Mouse (Mus musculus) CH12.LX (cell line): ENCODE results near the gene Tas1r3. TPM values are rescaled to one million over a fixed set of nuclear protein-coding genes. Genes with fewer than 3 reads are reported as not detected.

Source experiments
- DNase-seq: peaks from one replicate; pipeline ENCODE4 v3.0.0-alpha.2; 2013; ENCODE audit errors: extremely low read depth
- H3K27ac ChIP-seq: 2 replicates; pipeline ENCODE4 v1.5.1; 2012; ENCODE audit warnings: low read depth, mild to moderate bottlenecking, control low read depth, moderate library complexity; ENCODE audit not compliant: insufficient read depth
- H3K27me3 ChIP-seq: replicated peaks from 2 replicates; pipeline ENCODE3; 2012; ENCODE audit warnings: inconsistent platforms
- H3K36me3 ChIP-seq, 2 experiments: replicated peaks in 1 of 2; 2 replicates each; pipeline versions ENCODE3 to v1.6.1; 2012; ENCODE audit warnings: inconsistent platforms in 1 of 2, low read length in 1 of 2, mild to moderate bottlenecking in 1 of 2, mixed read lengths in 1 of 2, moderate library complexity in 1 of 2; ENCODE audit not compliant: control insufficient read depth in 1 of 2, insufficient read depth in 1 of 2
- H3K4me1 ChIP-seq, 2 experiments: 2 replicates each; pipeline ENCODE4 v1.6.1; 2012; ENCODE audit warnings: inconsistent platforms in 1 of 2, moderate library complexity in 1 of 2; ENCODE audit not compliant: insufficient read depth in 2 of 2, control insufficient read depth in 1 of 2
- H3K4me2 ChIP-seq: 2 replicates; pipeline ENCODE4 v1.6.1; 2012; ENCODE audit warnings: low read depth, mild to moderate bottlenecking, control low read depth; ENCODE audit not compliant: poor library complexity, insufficient read depth, severe bottlenecking
- H3K4me3 ChIP-seq, 3 experiments: fragments of 150-350 bp in 1 of 3; sonication (generic) in 1 of 3; replicated peaks in 1 of 3; 2 replicates each; pipeline versions ENCODE3 to v1.5.1; 2011 to 2012; ENCODE audit warnings: low read depth in 2 of 3, low read length in 2 of 3, mild to moderate bottlenecking in 2 of 3, moderate library complexity in 2 of 3, control low read depth in 1 of 3, improper control_type of control experiment in 1 of 3, inconsistent platforms in 1 of 3, mixed read lengths in 1 of 3; ENCODE audit not compliant: poor library complexity in 1 of 3
- H3K79me2 ChIP-seq: replicated peaks from 2 replicates; pipeline ENCODE4 v1.6.1; 2012; ENCODE audit warnings: mild to moderate bottlenecking, moderate library complexity; ENCODE audit not compliant: control insufficient read depth, poor library complexity, insufficient read depth, severe bottlenecking; ENCODE audit errors: extremely low read depth
- H3K9ac ChIP-seq: 2 replicates; pipeline ENCODE4 v1.6.1; 2012; ENCODE audit warnings: low read depth, mild to moderate bottlenecking, control low read depth, moderate library complexity; ENCODE audit not compliant: insufficient read depth
- H3K9me3 ChIP-seq: replicated peaks from 2 replicates; pipeline ENCODE3; 2012; ENCODE audit warnings: low read length, inconsistent platforms, mixed read lengths
- BHLHE40 ChIP-seq: IDR thresholded peaks from 2 replicates; pipeline ENCODE4 v1.6.1; 2011; ENCODE audit warnings: mild to moderate bottlenecking, low read depth, low read length, improper control_type of control experiment
- E2F4 ChIP-seq: IDR thresholded peaks from 2 replicates; pipeline ENCODE4 v1.6.1; 2011; ENCODE audit warnings: low read depth, low read length, improper control_type of control experiment; ENCODE audit not compliant: insufficient replicate concordance
- ETS1 ChIP-seq: conservative IDR thresholded peaks from 2 replicates; pipeline ENCODE4 v1.6.1; 2012; ENCODE audit warnings: low read depth, mild to moderate bottlenecking, inconsistent platforms, low read length, improper control_type of control experiment, moderate library complexity
- IRF4 ChIP-seq: IDR thresholded peaks from 2 replicates; pipeline ENCODE4 v1.6.1; 2014; ENCODE audit warnings: low read depth, mild to moderate bottlenecking, inconsistent platforms, low read length, improper control_type of control experiment
- JUND ChIP-seq: conservative IDR thresholded peaks from 2 replicates; pipeline ENCODE4 v1.6.1; 2011; ENCODE audit warnings: low read depth, low read length, improper control_type of control experiment
- KAT2A ChIP-seq: IDR thresholded peaks from 2 replicates; pipeline ENCODE4 v1.6.1; 2012; ENCODE audit warnings: low read length, improper control_type of control experiment, inconsistent platforms; ENCODE audit not compliant: insufficient replicate concordance
- MAFK ChIP-seq: IDR thresholded peaks from 2 replicates; pipeline ENCODE4 v1.6.1; 2011; ENCODE audit warnings: low read length, improper control_type of control experiment; ENCODE audit not compliant: insufficient replicate concordance
- MYC ChIP-seq: IDR thresholded peaks from 2 replicates; pipeline ENCODE4 v1.6.1; 2011; ENCODE audit warnings: low read depth, mild to moderate bottlenecking, improper control_type of control experiment, low read length
- NRF1 ChIP-seq: IDR thresholded peaks from 2 replicates; pipeline ENCODE4 v1.6.1; 2014; ENCODE audit warnings: low read depth, mild to moderate bottlenecking, inconsistent platforms, low read length, improper control_type of control experiment, moderate library complexity
- POLR2A ChIP-seq: IDR thresholded peaks from 2 replicates; pipeline ENCODE4 v1.6.1; 2011; ENCODE audit warnings: low read depth, mild to moderate bottlenecking, improper control_type of control experiment, low read length
- RCOR1 ChIP-seq: conservative IDR thresholded peaks from 2 replicates; pipeline ENCODE4 v1.6.1; 2012; ENCODE audit warnings: low read depth, mild to moderate bottlenecking, inconsistent platforms, low read length, improper control_type of control experiment
- SIN3A ChIP-seq: IDR thresholded peaks from 2 replicates; pipeline ENCODE4 v1.6.1; 2012; ENCODE audit warnings: low read length, improper control_type of control experiment, inconsistent platforms
- SMC3 ChIP-seq: IDR thresholded peaks from 2 replicates; pipeline ENCODE4 v1.6.1; 2011; ENCODE audit warnings: low read depth, low read length, improper control_type of control experiment
- TBP ChIP-seq: conservative IDR thresholded peaks from 2 replicates; pipeline ENCODE4 v1.6.1; 2011; ENCODE audit warnings: low read depth, low read length, improper control_type of control experiment
- UBTF ChIP-seq: IDR thresholded peaks from 2 replicates; pipeline ENCODE4 v1.6.1; 2012; ENCODE audit warnings: low read depth, mild to moderate bottlenecking, inconsistent platforms, low read length, improper control_type of control experiment, moderate library complexity
- USF1 ChIP-seq: IDR thresholded peaks from 2 replicates; pipeline ENCODE4 v1.6.1; 2014; ENCODE audit warnings: low read depth, mild to moderate bottlenecking, inconsistent platforms, low read length, improper control_type of control experiment
- ZC3H11A ChIP-seq: IDR thresholded peaks from 2 replicates; pipeline ENCODE4 v1.6.1; 2012; ENCODE audit warnings: low read depth, mild to moderate bottlenecking, inconsistent platforms, low read length, improper control_type of control experiment
- ZMIZ1 ChIP-seq: IDR thresholded peaks from 2 replicates; pipeline ENCODE4 v1.6.1; 2012; ENCODE audit warnings: low read depth, mild to moderate bottlenecking, inconsistent platforms, low read length, improper control_type of control experiment
- ZNF384 ChIP-seq: IDR thresholded peaks from 2 replicates; pipeline ENCODE4 v1.6.1; 2012; ENCODE audit warnings: low read depth, low read length, improper control_type of control experiment, inconsistent platforms
- dilution Hi-C: fragments of 300-500 bp; cut with MboI; formaldehyde crosslinking; loops from 2 replicates; pipeline ENCODE4 v1.14.3; 2020; ENCODE audit warnings: low sequenced_read_pairs; ENCODE audit not compliant: extremely low pct_unique_long_range_greater_than_20kb, extremely low pct_ligation_motif_present
- in situ Hi-C: fragments of 300-500 bp; cut with MboI; formaldehyde crosslinking; loops from 3 replicates; pipeline ENCODE4 v1.14.3; 2019; ENCODE audit warnings: low sequenced_read_pairs, low pct_ligation_motif_present, low pct_unique_long_range_greater_than_20kb, mixed read lengths
- polyA plus RNA-seq: library from polyadenylated mRNA; unstranded; fragments of >175 nt; gene quantifications from 2 replicates; pipeline ENCODE4 v1.2.1, GENCODE M21; 2012; ENCODE audit warnings: low read depth; ENCODE audit not compliant: insufficient read length
- total RNA-seq, 2 experiments: library from RNA; depleted of rRNA; stranded (reverse); fragments of 300-350 nt in 1 of 2; fragments of >200 nt in 1 of 2; gene quantifications; 2 replicates each; pipeline ENCODE4 v1.2.3; 2012 to 2014

The Tas1r3 gene
- total and polyA plus RNA-seq, 3 experiments = 0.15 to 0.89 (median 0.47) TPM

GRCm38 (mm10) chr4:155856071-155856470 is 7.1 kb downstream of the Tas1r3 start:
- Histone ChIP-seq H3K27me3 (no peaks in the 10 kb centered on the region), H3K79me2 (peaks cover 4% of the 10 kb centered on the region; the same call in 1 of the 2 replicates), H3K36me3 (peaks cover 71 to 94% of the 10 kb centered on the region in 2 experiments), H3K9ac (no peak overlapping the region)
- in situ Hi-C loops = no loop called here
- DNase-seq = no peak
- dilution Hi-C loops = no loop called here
- TF ChIP-seq BHLHE40 = no peak
- no peak for TF ChIP-seq ZNF384
- TF ChIP-seq SMC3 = no peak
- no peak for TF ChIP-seq KAT2A
- no peak for TF ChIP-seq IRF4
- TF ChIP-seq ZC3H11A = no peak
- TF ChIP-seq USF1 = no peak
- no peak for TF ChIP-seq TBP
- no peak for TF ChIP-seq SIN3A
- no peak for TF ChIP-seq POLR2A
- TF ChIP-seq JUND = no peak
- TF ChIP-seq E2F4 = no peak
- no peak for TF ChIP-seq RCOR1
- TF ChIP-seq NRF1 = no peak
- no peak for TF ChIP-seq ZMIZ1
- TF ChIP-seq, all 38 proteins: peak for 0
- no peak overlapping the region for H3K4me2 ChIP-seq
- H3K4me1 ChIP-seq = peaks cover 12 to 21% of the 10 kb centered on the region in 2 experiments
- H3K9me3 ChIP-seq = no peaks in the 10 kb centered on the region
- H3K27ac ChIP-seq = no peak overlapping the region
- H3K4me3 ChIP-seq = no peak overlapping the region

- no peaks in the 10 kb centered on the region for H3K9me3 ChIP-seq
- H3K27ac ChIP-seq = no peak overlapping the region
- DNase-seq = no peak
- in situ Hi-C loops = no loop called here
- peaks cover 14 to 31% of the 10 kb centered on the region in 2 experiments for H3K4me1 ChIP-seq
- H3K4me3 ChIP-seq = no peak overlapping the region
- peaks cover 60 to 90% of the 10 kb centered on the region in 2 experiments for H3K36me3 ChIP-seq
- H3K9ac ChIP-seq = no peak overlapping the region
- no peaks in the 10 kb centered on the region for H3K27me3 ChIP-seq
- no peak overlapping the region for H3K4me2 ChIP-seq
- dilution Hi-C loops = no loop called here
- H3K79me2 ChIP-seq = peaks cover 4% of the 10 kb centered on the region; the same call in 1 of the 2 replicates
- TF ChIP-seq MYC (no peak), BHLHE40 (no peak), MAFK (no peak), TBP (no peak), ETS1 (no peak), UBTF (no peak), KAT2A (no peak), USF1 (no peak)
Observed at GRCm38 (mm10) chr4:155854991-155855390, 8.2 kb downstream of the Tas1r3 start.
